Mouse (Mus musculus): ENCODE measurements around the gene Cmtr1.
"Not testable (repeated sequence)": the region's sequence is repeated elsewhere in the genome, so short reads cannot be mapped to it uniquely, and the experiment has no call there.

The Cmtr1 gene

GRCm38 (mm10) chr17:29660076-29660761 is at the start of gene Cmtr1:
Gene Cmtr1 (plus strand): TSS chr17:29660595.
- DNase-seq, result peak; percentile 99 to 100

GRCm38 (mm10) chr17:29613453-29613852 is 46.9 kb upstream of the Cmtr1 start:
- DNase-seq, result not testable (repeated sequence)

- DNase-seq, result peak; percentile 94 to 95
These were observed 46.0 kb upstream of the Cmtr1 start, which contains the start of the genes Rnf8 and Gm28043 for GRCm38 (mm10) chr17:29614115-29615023. Gene Rnf8 (plus strand): TSS chr17:29614790. Gene Gm28043 (plus strand): TSS chr17:29614876.

- no peak for DNase-seq
These were observed 45.3 kb upstream of the Cmtr1 start for GRCm38 (mm10) chr17:29615024-29615551.

GRCm38 (mm10) chr17:29615616-29616015 is 44.8 kb upstream of the Cmtr1 start:
- DNase-seq, result no peak

GRCm38 (mm10) chr17:29619231-29619630 is 41.2 kb upstream of the Cmtr1 start:
- DNase-seq, result no peak

- DNase-seq, result no peak
These were observed 36.9 kb upstream of the Cmtr1 start for GRCm38 (mm10) chr17:29623488-29623887.

- DNase-seq, result peak in 1 of 2 experiments; percentile 9
These were observed 33.1 kb upstream of the Cmtr1 start for GRCm38 (mm10) chr17:29627285-29627684.

GRCm38 (mm10) chr17:29628946-29629345 is 31.4 kb upstream of the Cmtr1 start:
- DNase-seq, result no peak

GRCm38 (mm10) chr17:29629620-29630019 is 30.8 kb upstream of the Cmtr1 start:
- no peak for DNase-seq

- DNase-seq, result no peak
These were observed 28.1 kb upstream of the Cmtr1 start for GRCm38 (mm10) chr17:29632312-29632711.

GRCm38 (mm10) chr17:29635492-29635891 is 24.9 kb upstream of the Cmtr1 start:
- no peak for DNase-seq

GRCm38 (mm10) chr17:29636118-29636517 is 24.3 kb upstream of the Cmtr1 start:
- DNase-seq, result peak; percentile 38

GRCm38 (mm10) chr17:29637377-29637776 is 23.0 kb upstream of the Cmtr1 start:
- no peak for DNase-seq

- peak in 1 of 2 experiments; percentile 24 for DNase-seq
These were observed 22.5 kb upstream of the Cmtr1 start for GRCm38 (mm10) chr17:29637895-29638294.

- no peak for DNase-seq
These were observed 19.4 kb upstream of the Cmtr1 start for GRCm38 (mm10) chr17:29640971-29641370.

- DNase-seq, result no peak
These were observed 18.2 kb upstream of the Cmtr1 start for GRCm38 (mm10) chr17:29642219-29642618.

- no peak for DNase-seq
These were observed 2.1 kb upstream of the Cmtr1 start for GRCm38 (mm10) chr17:29658249-29658648.

GRCm38 (mm10) chr17:29660762-29661391 is 482 bp downstream of the Cmtr1 start:
- peak in 1 of 2 experiments; percentile 44 for DNase-seq

GRCm38 (mm10) chr17:29662145-29662544 is 1.8 kb downstream of the Cmtr1 start:
- DNase-seq, result no peak

- no peak for DNase-seq
These were observed 7.9 kb downstream of the Cmtr1 start for GRCm38 (mm10) chr17:29668051-29668986.

- no peak for DNase-seq
These were observed 8.6 kb downstream of the Cmtr1 start for GRCm38 (mm10) chr17:29669030-29669429.

All from B cell, adult 2 months (primary cell).